Mouse (Mus musculus) brown adipose tissue, adult 24 weeks (tissue): ENCODE data around the gene Nccrp1. TPM values are rescaled to one million over a fixed set of nuclear protein-coding genes. Genes with fewer than 3 reads are reported as not detected.
"Not testable (repeated sequence)": the region's sequence is repeated elsewhere in the genome, so short reads cannot be mapped to it uniquely, and the experiment has no call there.

Source experiments
- H3K27ac ChIP-seq: fragments of 200-500 bp; replicated peaks from 2 replicates; pipeline ENCODE4 v1.5.1; 2012; ENCODE audit warnings: low read depth, mild to moderate bottlenecking, low read length
- H3K4me1 ChIP-seq: fragments of 200-500 bp; 2 replicates; pipeline ENCODE4 v1.6.1; 2012; ENCODE audit warnings: low read length, mixed read lengths; ENCODE audit not compliant: control insufficient read depth, insufficient read depth, insufficient read length
- H3K4me3 ChIP-seq: fragments of 200-500 bp; 2 replicates; pipeline ENCODE4 v1.5.1; 2012; ENCODE audit warnings: low read depth, mild to moderate bottlenecking, low read length, moderate library complexity; ENCODE audit not compliant: insufficient read depth
- polyA plus RNA-seq: library from polyadenylated mRNA; stranded (reverse); fragments of >200 nt; gene quantifications from 2 replicates; pipeline ENCODE4 v1.2.4, GENCODE M21; 2012; ENCODE audit not compliant: missing spikeins, insufficient read depth, insufficient read length

Gene Nccrp1
- polyA plus RNA-seq, 1 experiment, result not detected

DNA sequence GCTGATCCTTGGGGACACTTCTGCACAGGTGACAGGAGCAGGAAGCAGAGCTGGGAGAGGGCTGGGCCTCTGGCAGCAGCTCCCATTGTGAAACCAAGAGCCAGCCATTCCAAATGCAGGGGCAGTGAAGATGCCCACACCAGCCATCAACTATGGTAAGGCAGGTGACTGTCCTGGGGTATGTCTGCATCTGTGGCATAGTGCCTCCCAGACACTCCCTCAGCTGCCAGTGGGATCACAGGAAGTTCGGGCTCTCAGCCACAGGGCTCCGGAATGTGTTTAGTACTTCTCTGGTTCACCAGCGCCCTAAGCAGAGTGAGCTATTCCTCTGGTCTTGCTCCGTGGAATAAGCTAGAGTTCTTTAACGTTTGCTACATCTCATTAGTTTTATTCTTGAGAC lies 10.0 kb upstream of the Nccrp1 start:
- Histone ChIP-seq H3K4me1 (no peaks in the 10 kb centered on the region), H3K27ac (no peak overlapping the region), H3K4me3 (no peak overlapping the region)

GRCm38 (mm10) chr7:28555939-28556535 lies 9.0 kb upstream of the Nccrp1 start:
- H3K4me3 ChIP-seq, result no peak overlapping the region
- H3K4me1 ChIP-seq, result no peaks in the 10 kb centered on the region
- no peak overlapping the region for H3K27ac ChIP-seq

DNA sequence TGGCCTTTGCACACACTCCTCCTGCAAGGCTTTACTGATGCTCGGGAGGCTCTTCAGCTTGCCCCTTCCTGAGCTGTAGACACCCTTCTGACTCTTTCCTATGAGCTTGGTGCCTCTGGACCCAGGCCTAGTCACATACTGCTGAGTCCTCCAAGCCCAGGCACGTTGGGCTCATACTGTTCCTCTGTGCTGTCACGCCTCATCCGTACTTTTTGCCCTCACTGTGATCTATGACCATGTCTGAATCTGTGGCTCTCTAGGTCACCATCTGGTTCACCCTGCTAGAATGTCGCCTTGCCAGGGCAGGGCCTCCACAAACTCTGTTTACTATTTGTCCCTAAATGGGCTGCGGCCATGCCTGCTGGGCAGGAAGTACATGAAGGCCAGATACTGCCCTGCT lies 6.0 kb upstream of the Nccrp1 start:
- Histone ChIP-seq H3K4me3 (no peak overlapping the region), H3K4me1 (no peaks in the 10 kb centered on the region), H3K27ac (no peak overlapping the region)

DNA sequence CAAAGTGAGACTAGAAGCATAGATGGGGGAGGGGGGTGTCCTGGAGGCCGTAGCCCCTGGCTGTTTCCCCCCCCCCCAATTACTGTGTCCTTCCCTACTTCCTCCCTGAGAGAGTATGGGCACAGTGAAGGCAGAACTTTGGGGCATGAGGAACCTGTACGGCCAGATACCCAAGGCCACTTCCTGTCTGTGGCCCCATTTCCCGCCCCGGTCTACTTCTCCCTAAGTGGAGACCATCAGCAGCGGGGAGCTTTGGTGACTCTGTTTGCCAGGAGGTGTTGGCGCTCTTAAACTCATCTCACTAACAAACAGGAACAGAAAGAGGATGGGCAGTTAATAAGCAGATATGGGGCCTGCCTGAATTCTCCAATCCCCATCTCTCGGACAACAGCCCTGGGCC lies 574 bp upstream of the Nccrp1 start:
- Histone ChIP-seq H3K4me1 (no peaks in the 10 kb centered on the region), H3K27ac (no peak overlapping the region), H3K4me3 (no peak overlapping the region)

DNA sequence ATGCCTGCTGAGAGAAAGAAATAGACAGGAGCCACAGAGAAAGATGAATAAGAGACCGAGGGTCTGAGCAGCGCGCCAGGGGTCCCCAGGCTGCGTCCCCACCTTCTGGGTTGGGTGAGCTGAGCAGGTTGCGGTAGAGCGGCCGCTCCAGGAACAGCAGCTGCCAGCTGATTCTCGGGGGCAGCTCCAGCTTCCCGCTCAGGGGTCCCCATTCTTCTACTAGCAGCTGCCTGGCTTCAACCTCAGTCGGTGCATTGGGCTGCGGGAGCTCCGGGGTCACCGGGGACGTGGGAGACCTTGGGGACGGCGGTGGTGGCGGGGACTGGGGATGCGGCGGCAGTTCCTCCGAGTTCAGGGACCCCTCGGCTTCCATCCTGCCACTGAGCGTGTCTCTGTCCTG lies 405 bp downstream of the Nccrp1 start:
- Histone ChIP-seq H3K27ac (no peak overlapping the region), H3K4me3 (no peak overlapping the region), H3K4me1 (no peaks in the 10 kb centered on the region)

DNA sequence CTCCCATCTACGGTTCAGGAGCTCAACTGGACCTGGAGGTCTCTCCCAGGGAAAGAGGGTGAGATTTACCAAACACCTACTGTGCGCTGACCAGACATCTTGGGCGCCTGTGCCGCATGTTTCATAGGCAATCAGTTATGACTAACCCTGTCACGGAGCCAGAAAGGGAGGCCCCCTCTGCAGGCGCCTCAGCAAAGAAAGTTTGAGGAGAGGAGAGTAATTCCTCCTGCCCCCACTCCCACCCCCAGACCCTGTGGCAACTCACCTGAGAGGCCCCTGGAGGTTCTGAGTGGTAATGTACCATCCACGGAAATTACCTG lies 1.2 kb downstream of the Nccrp1 start:
- H3K4me1 ChIP-seq, result no peaks in the 10 kb centered on the region
- no peak overlapping the region for H3K27ac ChIP-seq
- H3K4me3 ChIP-seq, result no peak overlapping the region

- no peaks in the 10 kb centered on the region for H3K4me1 ChIP-seq
- H3K4me3 ChIP-seq, result no peak overlapping the region
- H3K27ac ChIP-seq, result no peak overlapping the region
These were observed 1.8 kb downstream of the Nccrp1 start for GRCm38 (mm10) chr7:28545048-28545890.

GRCm38 (mm10) chr7:28544051-28544601 lies 2.9 kb downstream of the Nccrp1 start:
- Histone ChIP-seq H3K4me3 (no peak overlapping the region), H3K4me1 (no peaks in the 10 kb centered on the region), H3K27ac (no peak overlapping the region)

- no peak within 1 kb of the TSS for H3K4me3 ChIP-seq
- no peak within 1 kb of the TSS for H3K27ac ChIP-seq
- no peaks in the 10 kb centered on the region for H3K4me1 ChIP-seq
These were observed 6.5 kb downstream of the Nccrp1 start, which contains the start of gene Sycn for GRCm38 (mm10) chr7:28540526-28540925. TSS of gene Sycn (plus strand) at chr7:28540885.

GRCm38 (mm10) chr7:28538886-28539285 lies 8.2 kb downstream of the Nccrp1 start:
- H3K27ac ChIP-seq, H3K4me1 ChIP-seq, H3K4me3 ChIP-seq: not testable (repeated sequence)

DNA sequence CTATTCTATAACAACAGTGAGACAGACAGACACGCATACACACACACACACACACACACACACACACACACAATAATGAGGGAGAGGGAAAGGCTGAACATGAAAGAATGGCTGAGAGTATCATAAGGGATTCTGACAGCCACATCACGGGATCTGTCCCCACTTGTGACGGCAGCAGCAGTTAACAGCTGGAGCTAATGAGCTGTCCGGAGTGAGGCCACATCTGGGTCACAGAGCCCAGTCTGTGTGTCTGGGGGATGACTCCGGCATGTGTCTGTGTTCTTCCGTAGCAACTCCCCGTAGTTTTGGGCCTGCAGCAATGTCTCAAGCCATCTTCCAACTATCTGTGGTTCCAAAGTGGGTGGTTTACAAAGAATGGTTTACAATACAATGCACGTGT lies 15.0 kb downstream of the Nccrp1 start:
- no peak overlapping the region for H3K27ac ChIP-seq
- no peaks in the 10 kb centered on the region for H3K4me1 ChIP-seq
- H3K4me3 ChIP-seq, result no peak overlapping the region

GRCm38 (mm10) chr7:28527922-28528719 lies 18.9 kb downstream of the Nccrp1 start:
- Histone ChIP-seq H3K4me1 (no peaks in the 10 kb centered on the region), H3K4me3 (no peak overlapping the region), H3K27ac (no peak overlapping the region)

DNA sequence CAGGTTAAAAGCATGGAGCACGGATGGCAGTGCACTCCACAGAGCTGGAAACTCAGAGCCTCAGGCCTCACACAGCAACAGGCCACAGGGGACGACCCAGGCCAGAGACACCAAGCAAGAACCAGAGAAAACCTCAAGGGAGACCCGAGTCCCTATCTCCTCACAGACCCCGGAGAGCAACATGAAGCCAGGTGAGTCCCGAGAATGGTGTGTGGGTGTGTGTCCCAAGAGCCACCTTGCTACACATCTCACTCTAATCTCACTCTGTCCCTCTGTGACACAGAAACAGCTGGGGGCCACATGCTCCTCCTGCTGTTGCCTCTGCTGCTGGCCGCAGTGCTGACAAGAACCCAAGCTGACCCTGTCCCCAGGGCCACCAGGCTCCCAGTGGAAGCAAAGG lies 24.5 kb downstream of the Nccrp1 start, which contains the start of gene Ifnl3:
Gene Ifnl3 (plus strand): TSS at position 301 of the 400 bp plus-strand sequence.
- not testable (repeated sequence) for H3K27ac ChIP-seq, H3K4me3 ChIP-seq, H3K4me1 ChIP-seq

- Histone ChIP-seq H3K4me3 (no peak overlapping the region), H3K27ac (no peak overlapping the region), H3K4me1 (no peaks in the 10 kb centered on the region)
These were observed 35.6 kb downstream of the Nccrp1 start for GRCm38 (mm10) chr7:28511441-28511840.

DNA sequence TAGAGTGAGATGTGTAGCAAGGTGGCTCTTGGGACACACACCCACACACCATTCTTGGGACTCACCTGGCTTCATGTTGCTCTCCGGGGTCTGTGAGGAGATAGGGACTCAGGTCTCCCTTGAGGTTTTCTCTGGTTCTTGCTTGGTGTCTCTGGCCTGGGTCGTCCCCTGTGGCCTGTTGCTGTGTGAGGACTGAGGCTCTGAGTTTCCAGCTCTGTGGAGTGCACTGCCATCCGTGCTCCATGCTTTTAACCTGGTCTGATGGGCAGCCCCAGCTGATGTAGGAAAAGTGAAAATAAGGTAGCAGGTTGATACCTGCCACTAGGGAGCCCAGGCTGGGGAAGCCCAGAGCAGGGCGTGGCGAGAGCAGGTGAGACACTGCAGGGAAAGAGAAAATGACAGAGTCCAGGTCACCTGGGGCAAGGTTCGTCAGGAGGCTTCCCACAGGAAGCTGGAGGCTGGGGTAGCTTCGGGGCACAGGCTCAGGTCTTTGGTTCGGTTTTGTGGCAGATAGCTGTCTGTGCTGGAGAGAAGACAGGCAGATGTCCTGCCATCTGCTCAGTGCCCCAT lies 36.6 kb downstream of the Nccrp1 start, which contains the start of gene Ifnl2:
Gene Ifnl2 (minus strand): TSS at position 51 of the 570 bp plus-strand sequence.
- not testable (repeated sequence) for H3K4me1 ChIP-seq, H3K27ac ChIP-seq, H3K4me3 ChIP-seq
